Mouse (Mus musculus): Measurements from ENCODE around the gene Cebpa.

The Cebpa gene

DNA sequence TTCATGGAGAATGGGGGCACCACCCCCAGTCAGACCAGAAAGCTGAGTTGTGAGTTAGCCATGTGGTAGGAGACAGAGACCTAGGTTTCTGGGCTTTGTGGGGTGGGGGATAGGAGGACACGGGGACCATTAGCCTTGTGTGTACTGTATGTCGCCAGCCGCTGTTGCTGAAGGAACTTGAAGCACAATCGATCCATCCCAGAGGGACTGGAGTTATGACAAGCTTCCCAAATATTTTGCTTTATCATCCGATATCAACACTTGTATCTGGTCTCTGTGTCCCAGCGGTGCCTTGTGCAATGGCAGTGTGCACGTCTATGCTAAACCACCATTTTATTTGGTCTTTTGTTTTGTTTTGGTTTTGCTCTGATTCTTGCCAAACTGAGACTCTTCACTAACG, 2.1 kb downstream of the Cebpa start:
- no peak for DNase-seq

DNA sequence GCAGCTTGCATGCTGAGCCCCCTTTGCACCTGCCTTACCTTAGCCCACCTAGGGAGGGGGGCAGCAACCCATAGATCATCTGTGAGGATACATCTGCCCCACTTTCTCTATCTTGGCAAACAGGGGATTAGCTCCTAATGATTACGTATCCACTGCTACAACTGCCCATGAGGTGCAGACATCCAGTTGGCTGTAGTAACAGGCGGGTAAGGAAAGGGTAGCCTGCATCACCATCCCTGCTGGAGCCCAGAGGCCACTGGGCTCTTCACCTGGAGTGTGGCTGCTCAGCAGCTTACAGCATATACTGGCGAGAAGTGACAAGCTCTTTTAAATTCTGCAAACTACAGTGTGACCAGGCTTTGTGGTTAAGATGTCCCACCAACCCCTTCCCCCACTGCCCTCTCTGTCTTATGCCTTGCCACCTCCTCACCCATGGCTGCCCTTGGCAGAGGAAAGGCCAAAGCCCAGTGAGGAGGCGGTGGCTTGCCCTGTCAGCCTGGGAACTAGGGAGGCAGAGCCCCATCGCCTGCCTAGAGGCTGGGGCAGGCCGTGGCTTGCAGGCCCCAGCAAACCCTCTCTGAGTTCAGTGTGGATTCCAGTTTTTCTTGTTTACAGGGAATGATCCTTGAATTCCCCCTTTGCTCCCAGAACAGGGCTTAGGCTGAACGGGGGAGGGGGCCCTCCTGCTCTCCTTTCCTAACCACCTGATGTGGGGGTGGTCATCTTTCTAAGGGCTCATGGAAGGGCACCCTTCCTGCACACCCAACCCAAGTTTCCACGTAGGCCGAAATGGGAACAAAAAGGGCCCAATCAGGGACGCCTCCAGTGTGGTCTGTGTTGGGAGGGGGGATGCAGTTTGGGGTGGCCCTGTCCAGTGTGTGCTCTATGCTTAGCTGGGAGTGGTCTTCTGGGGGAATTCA, 3.6 kb downstream of the Cebpa start:
- DNase-seq, result no peak

DNA sequence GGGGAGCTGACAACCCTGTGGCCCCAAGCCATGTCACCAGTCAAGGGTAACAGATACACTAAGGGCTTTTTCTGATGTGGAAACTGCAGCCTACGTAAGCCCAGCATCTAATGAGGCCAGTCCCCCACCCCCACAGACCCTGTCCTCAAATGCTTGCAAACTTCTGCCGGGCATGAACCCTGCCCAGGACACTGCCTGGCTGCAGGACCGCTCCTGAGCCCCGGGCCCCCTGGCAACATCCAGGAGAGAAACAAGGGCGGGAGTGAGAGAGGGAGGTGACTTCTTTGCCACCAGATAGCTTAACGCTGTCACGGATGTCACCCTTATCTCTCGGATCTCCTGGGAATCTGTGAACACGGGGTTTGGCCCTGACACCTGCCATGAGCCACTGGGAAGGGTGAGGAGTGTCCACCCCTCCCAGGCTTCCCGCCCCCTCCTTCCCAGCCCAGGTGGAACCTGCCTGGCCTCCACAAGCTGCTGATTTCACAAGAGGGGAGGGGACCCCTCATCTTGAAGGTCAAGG, 4.4 kb downstream of the Cebpa start:
- DNase-seq, result no peak

DNA sequence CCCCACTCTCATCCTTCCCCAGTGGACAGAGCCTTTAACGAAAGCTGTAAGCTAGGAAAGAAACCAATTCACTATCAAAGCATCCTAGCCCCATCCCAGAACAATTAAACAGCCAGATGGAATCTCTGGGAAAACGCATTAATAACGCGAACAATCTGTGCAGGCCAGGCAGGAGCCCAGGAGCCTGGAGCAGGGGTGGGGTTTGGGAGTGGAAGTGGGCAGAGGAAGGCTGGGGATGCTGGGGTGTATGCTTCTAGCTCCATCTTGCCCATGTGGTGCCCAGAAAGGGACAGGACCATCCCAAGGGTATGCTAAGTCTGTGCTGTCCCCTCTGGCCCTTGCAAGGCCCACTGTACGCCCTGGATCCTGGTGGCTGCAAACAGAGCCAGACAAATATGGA, 5.1 kb downstream of the Cebpa start:
- DNase-seq, result no peak

DNA sequence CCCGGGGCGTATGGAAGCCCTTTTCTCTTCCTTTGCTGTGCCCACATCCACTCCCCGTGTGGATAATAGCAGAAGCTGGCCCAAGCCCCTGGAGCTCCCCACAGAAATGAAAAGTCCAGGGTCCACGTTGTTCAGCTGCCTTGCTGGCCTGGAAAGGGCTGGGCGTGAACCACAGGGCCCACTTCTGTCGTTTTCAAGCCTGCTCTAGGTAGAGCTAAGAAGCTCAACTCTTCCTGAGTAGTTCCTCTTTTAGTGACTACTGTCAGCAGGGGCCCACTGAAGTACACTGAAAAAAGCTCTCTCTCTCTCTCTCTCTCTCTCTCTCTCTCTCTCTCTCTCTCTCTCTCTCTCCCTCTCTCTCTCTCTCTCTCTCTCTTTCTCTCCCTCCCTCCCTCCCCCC, 5.7 kb downstream of the Cebpa start:
- no peak for DNase-seq

DNA sequence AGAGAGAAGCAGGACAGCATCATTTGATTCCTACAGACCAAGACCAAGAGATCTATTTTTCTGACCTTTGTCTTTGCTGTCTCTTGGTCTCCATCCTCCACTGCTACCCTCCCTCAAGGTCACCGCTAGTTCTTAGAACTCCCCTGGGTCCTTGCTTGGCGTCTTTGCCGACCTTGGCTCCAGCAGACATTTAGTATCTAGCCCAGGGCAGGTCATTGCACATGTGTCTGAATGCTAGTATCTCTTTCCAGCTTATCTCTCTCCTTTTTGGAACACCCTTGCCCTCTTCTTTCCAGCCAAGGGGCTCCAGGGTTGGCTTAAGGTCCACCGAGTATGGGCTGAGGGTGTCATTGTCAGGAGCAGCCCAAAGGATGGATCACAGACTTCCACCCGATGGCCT, 6.9 kb downstream of the Cebpa start:
- no peak for DNase-seq

DNA sequence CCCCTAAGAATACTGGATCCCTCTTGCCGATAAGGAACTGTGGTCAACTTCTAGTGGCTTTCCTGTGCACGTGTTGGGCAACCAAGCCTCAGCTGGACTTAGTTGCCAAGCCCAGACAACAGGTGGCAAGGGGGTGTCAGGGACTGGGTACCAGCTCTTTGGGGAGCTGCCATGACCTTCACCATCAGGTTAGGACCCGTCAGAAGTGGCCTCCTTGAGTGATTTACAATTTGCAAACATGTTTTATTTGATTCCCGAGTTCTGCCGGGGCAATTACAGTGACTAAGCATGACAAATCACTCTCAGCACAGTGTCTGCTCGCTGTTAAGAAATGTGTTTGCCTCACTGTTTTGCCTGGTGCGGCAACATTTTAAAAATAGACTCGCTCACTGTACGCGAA, 7.9 kb downstream of the Cebpa start:
- no peak for DNase-seq

DNA sequence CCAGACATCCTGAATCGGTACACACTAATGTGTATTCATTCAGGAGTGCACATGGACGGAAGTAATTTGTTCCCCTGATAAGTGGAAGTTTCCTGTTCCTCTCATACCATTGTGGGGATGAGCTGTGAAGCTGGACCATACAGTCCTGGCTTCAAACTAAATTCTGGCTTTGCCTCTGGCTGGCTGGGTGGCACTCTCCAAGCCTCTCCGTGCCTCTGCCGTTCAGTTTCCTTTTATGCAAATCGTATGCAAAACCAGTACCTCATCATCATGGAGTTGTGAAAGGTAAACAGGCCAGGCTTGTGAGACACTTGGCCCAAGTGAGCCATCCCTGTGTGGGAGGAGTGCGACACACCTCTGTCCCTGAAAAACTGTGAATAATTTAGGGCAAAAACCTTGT, 8.6 kb downstream of the Cebpa start:
- DNase-seq, result no peak

DNA sequence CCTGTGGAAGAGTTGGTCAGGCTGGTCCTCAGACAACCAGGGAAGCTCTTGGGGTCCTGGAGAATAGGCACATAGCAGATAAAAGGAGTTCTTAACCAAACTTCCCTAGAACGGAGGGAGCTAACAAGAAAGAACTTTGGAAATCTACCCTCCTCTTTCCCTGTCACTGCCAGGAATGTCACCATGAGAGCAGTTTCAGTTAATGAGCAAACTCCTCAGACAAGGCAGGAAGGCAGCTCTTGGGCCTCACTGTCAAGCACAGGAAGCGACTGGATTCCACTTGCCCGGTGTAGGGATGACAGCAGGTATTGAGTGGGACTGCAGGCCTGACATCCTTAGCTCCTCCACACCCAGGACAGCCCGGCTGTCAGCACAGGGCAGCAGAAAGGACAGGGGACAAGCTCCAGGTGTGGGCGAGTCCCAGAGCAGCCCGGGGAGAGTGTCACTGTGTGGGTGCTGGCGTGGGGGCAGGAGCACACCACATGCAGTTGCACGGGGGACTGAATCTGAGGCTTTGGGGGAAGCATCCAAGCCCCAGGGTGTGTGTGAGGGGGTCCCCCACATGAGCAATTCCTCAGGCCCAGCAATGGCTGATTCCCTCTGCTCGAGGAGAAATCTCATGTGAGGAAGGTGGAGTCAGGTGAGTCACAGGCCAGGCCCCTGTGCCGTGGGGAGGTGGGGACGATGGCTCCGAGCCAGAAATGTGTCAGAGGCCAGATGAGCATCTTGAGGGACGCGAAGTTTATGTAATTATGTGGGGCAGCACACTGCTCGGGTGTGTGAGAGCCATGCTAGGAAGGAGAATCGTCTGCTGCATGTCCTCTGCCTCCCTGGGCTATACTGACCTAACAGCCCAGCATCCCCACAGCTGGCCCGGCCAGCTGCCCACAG, 9.8 kb downstream of the Cebpa start:
- no peak for DNase-seq

DNA sequence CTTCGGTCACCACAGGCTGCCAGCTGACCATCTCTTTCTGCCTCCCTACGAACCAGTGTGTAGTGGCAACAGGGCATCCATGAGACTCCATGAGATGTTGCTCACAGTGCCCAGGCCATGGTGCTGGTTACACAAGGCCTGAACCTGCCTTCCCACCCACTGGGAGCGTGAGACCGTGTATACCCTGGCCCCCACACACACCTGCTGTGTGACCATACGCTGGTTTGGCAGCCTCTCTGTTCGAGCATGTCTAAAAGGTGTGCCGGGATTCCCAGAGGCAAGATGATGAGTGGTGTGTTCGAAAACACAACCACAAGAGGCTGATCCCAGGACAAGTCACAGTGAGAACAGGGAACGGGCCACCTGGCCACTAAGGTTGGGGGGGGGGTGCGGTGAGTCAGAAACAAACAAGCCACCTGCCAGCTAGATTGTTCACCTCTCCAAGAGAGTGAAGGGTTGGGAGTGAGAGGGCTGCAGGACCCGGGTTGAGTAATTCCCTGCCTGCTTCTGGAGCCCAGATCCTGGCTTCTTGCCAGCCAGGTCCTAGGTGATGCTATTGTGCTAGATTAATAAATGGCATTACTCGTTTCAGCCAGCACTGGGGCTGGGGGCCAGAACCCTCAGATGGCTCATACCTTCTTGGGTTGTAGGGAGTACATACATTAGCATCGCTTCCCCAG, 11.1 kb downstream of the Cebpa start:
- peak; percentile 61 for DNase-seq

DNA sequence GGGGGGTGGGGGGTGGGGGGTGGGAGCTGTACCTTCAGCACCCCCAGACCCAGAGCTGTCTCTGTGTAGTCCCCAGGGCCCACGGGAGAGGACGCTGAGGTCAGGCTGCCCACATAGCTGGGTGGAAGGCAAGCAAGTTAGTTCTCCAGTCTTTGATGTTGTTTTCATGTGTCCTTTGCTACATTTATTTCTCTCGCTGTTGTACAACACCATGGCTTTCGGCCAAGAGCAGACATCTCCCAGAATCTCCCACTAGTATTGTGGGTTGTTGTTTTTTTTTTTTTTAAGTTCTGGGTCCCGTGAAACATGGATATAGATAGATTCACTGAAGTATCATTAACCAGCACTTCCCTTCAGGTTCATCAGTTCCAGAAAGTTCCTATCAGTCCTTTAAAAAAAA, 11.8 kb downstream of the Cebpa start:
- no peak for DNase-seq

DNA sequence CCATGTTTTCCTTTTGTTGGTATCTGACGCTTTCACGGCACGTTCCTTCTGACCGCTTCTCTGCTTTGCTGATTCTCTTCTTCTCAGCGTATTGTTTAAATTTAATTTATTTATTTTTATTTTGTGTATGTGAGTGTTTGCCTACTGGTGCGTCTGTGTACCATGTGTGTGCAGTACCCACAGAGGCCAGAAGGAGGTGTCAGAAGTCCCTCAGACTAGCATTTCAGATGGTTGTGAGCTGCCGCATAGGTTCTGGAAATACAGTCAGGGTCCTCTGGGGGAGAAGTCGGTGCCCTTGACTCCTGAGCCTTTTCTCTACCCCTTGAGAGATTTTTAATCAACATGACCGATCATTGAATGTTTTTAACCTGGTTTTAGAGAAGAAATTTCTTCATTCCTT, 12.5 kb downstream of the Cebpa start:
- DNase-seq, result no peak

DNA sequence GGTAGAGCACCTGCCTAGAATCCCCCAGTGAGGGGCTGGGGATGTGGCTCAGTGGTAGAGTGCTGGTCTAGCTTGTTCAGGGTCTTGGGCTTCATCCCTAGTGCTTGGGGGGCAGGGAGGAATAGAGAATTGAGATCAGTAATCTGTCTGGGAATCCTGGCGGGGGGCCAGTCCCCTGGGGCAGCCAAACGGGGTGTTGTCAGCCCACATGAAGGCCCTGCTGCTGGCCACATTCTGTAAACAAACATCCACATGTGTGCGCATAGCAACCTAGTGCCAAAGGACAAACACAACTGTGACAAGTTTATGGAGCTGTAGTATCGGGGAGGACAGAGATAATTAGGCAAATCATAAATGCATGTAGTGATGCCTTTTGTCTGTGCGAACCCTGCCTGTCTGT, 15.5 kb downstream of the Cebpa start:
- DNase-seq, result no peak

DNA sequence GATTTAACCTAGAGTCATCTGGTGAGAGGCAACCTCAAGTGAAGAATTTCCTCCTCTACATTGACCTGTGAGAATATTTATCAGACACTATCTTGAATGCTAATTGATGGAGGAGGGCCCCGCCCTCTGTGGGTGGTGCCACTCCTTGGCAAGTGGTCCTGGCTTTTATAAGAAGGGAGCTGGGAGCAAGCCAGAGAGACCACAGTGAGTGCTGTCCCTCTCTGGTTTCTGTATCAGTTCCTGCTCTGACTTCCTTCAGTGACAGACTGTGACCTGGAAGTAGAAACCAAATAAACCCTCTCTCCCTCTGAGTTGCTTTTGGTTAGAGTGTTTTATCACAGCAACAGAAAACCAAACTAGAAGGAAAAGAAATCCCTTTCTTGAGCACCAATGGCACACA, 18.4 kb downstream of the Cebpa start:
- no peak for DNase-seq

DNA sequence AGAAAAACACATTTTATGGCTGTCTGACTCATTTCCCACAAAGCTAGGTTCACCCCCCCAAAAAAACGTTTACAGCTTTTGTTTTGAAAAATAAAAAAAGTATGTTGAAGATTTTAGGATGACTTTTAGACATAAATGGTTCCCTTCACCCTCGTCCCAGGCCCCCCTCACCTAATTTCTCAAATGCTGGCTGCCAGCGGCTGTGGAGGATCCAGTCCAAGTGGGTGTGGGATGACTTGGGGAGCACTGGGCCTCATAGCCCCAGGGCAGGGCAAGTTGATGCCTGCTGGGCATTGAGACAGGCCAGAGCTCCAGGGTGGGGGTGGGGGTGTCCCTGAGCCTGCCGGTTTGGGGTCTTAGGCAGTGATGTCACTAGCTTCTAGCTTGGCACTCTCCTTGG, 19.4 kb downstream of the Cebpa start:
- no peak for DNase-seq

DNA sequence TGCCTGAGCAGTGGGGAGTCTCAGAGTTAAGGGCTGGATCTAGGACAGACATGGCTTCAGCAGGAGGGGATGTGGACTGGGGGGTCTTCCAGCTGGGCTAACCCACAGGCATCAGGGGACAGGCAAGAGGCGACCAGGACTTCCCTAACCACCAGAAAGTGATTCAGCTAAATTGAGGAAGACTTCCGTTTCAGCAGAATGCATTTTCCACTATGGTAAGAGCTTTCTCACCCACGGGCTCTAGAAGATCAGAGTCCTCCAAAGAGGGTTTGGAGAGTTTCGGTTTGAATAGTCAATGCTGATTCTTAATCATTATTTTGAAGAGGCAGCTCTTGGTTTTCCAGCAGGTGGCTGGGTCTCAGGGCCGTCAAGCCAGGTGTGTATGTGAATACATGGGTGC, 20.8 kb downstream of the Cebpa start:
- DNase-seq, result no peak

DNA sequence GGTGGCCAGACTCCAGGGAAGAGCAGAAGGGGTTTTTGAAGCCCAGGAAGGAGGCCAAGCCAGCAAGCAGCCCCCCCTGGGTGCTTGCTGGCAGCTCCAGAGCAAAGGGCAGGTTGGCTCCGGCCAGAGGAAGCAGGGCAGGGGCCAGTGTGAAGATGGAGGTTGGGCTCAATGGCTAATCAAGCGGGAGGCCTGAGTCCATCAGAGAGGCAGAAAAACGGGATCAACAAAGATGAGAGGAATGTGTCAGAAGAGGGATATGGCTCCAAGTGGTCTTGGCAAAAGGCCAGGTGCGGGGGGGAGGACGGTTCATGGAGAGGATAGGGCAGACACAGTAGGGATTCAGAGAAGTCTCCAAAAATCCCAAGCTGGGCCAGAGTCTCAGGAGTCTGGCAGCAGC, 22.4 kb downstream of the Cebpa start:
- DNase-seq, result no peak

DNA sequence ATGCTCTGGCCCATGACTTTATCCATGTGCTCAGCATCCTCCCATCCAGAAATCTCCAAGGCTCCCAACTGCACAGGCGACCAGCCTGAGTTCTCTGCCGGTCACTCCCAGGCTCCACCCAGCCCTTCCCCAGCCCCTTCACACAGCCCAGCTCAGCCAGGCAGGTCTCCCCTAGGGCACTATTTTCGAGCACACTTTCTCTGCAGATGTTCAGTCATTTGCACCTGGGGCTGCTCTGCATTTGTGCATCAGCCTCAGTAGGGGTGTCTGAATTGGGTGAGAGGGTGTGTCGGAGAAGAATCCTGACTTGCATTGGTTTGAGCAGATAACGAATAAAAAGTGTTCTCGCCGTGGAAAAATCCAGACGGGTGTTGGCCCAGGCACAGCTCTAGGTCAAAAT, 23.4 kb downstream of the Cebpa start:
- no peak for DNase-seq

DNA sequence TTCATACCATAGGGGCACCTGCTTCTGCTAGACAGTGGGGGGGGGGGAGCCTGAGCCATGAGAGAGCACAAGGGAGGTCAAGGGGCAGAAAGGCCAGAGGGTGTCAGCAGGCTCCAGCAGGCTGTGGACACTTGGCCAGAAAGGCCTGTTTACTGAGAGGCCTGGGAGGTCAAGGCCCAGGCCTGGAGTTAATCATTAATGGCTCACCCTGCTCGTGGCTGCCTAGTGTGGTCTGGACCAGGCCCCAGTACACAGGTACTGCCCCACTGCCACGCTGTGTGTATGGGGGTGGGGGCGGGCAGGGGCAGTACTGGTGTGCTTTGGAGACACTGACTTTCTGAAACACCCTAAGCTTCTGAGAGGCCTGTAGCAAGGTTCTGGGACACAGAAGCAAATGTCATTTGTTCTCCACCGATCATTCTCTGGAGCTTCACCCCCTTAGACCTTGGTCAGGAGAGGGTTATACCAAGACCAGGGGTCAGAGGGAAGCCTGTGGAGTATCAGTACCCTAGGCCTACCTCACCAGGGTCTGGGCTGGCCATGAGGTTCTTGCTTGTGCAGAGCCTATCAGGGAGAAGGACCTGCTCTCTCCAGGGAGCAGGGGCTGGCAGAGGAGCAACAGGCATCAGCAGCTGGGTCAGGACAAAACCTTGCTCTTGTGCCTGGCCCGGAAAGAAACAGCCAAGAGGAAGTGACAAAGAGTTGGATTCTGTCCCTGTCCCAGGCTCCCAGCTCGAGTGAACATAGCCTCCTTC, 24.9 kb downstream of the Cebpa start:
- no peak for DNase-seq

DNA sequence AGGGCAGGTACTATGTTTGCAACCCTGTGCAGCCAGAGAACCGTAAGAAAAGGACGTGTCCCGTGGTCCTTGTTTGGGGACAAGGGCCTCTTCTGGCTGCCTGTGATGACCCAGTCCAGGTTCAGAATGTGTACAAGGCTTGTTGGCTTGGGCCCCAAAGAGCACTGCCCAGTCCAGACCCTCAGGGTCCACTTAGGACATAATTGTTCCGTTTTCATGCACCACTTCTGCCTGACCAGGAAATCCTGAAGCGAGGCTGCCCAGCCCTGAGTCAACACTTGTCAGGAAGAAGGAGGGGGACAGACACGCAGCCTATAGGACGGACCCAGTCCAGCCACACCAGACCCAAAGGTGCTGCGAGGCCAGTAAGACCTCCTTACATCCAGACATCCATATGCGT, 26.0 kb downstream of the Cebpa start:
- DNase-seq, result no peak

DNA sequence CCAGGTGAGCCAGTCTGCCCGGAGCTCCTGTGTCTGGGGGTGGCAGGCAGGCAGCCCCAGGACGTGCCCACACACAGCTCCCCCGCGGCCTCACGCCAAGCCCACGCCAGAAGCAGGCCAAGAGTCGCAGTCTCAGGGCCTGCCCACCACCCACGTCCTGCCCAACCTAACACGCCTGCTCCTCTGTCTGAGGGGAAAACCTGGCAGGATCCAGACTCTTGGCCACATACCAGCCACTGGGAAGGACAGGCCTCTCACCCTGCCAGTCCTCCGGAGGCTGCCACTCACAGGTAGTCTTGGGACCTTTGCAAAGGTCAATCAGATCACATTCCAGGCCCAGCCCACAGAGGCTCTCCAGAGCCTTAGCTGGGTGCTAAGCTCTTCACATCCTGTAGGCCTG, 27.2 kb downstream of the Cebpa start:
- DNase-seq, result no peak

DNA sequence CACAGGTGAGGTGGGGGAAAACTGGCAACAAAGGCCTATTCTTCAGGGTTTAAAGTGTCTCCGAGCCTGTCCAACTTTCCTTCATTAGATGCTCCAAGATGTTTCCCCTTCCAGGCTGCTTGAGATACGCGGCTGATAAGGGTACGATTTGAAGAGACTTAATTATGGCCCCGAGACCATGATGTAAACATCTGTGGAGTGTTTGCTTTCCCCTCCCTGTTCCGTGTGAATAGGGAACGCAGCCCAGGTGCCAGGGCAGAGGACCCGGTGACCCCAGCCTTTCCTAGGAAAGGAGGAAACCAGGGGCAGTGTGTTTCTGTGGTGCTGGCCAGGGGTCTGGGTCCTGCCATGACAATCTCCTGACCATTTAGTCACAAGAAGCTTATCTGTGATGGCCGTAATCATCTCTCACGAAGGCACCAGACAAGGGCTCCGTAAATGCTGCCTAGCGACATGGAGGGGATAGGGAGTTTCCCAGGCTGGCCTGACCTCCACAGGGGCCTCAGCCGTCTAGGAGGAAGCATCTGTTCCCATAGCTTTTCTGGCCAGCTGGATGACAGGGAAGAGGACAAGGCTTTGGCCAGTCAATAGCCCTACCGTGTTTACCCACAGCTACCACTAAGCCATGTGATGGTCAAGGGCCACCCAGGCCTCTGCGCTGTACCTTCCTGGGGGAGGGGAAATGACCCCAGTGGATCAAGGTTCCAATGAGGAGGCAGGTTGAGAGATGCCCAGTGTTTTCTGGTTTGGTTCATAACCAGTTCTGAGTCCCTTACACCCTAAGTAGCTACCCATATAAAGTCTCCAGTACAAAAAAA, 30.7 kb downstream of the Cebpa start:
- DNase-seq, result no peak

Data from cerebellum, adult 9-10 months (tissue).